Mouse (Mus musculus) lung, postnatal 0 days (tissue): ENCODE results near the gene Nlrx1.
A peak's percentile ranks its signal among the peaks of the same experiment; 100 is the strongest.

Experiments used
- CTCF ChIP-seq: IDR thresholded peaks from 2 replicates; pipeline ENCODE4 v1.5.1; 2016; ENCODE audit warnings: antibody characterized with exemption, mild to moderate bottlenecking
- EP300 ChIP-seq: IDR thresholded peaks from 2 replicates; pipeline ENCODE4 v1.6.1; 2016; ENCODE audit warnings: antibody characterized with exemption, mild to moderate bottlenecking, control low read depth

- TF ChIP-seq EP300: no peak
- TF ChIP-seq CTCF: peak; percentile 76
Observed at GRCm38 (mm10) chr9:44268027-44268360, 405 bp downstream of the Nlrx1 start.
